8 mouse cellular contexts compared by ENCODE assay signal in genomic region chr12:61523631-61524182, GRCm38 (mm10). TPM values are rescaled to one million over a fixed set of nuclear protein-coding genes. Genes with fewer than 3 reads are reported as not detected.
DNase-seq lines count a peak whose midpoint lies in the region; ATAC-seq lines count a peak whose summit lies in the region.

No protein-coding gene starts in this region.

- DNase-seq in cerebellum, adult 9-11 months, result peak; percentile 8
- DNase-seq in cerebellum, adult 9-10 months, result no peak
- peak; percentile 30 for DNase-seq in Muller cell, postnatal 12 days (ENCODE audit: inconsistent ontology term)
- DNase-seq in frontal cortex, postnatal 14 days (ENCODE audit: low spot score in 2 of 2), result peak; percentile 13 to 30
- peak; percentile 47 for DNase-seq in limb, embryonic 10.5 days (ENCODE audit: low spot score)
- DNase-seq in right cerebral cortex, adult 18-20 months, result peak; percentile 38
- no peak for DNase-seq in gastrocnemius, postnatal 4 days (ENCODE audit: low spot score in 2 of 2)

- H3K4me3 ChIP-seq in limb, embryonic 10.5 days, result peak overlapping the region; percentile 67

- ATAC-seq in megakaryocyte progenitor cell, adult 5-6 weeks (replicated peaks; ENCODE audit: poor library complexity), result no peak

- WGBS in limb, embryonic 10.5 days, result 2% methylated on average over 16 of the region's 16 CpGs

- H3K9me3 ChIP-seq in limb, embryonic 10.5 days (replicated peaks), result no peaks in the 10 kb centered on the region

- H3K4me1 ChIP-seq in limb, embryonic 10.5 days, result peaks cover 29% of the 10 kb centered on the region

- H3K36me3 ChIP-seq in limb, embryonic 10.5 days, result no peaks in the 10 kb centered on the region

- no peak overlapping the region for H3K27ac ChIP-seq in limb, embryonic 10.5 days

- H3K27me3 ChIP-seq in limb, embryonic 10.5 days (ENCODE audit: low read depth, poor library complexity, severe bottlenecking), result peaks cover 61% of the 10 kb centered on the region

RNA-seq across cellular contexts. Expression of gene Lrfn5, which starts 0.8 kb away (rescaled TPM):
- 0.28 and 0.56 TPM in 2 replicates for polyA plus RNA-seq in limb, embryonic 10.5 days (2016; fragmentation: Nextera tagmentation; extraction: Ambion mirVana)
- total RNA-seq in megakaryocyte progenitor cell, adult 5-6 weeks (2015), result not detected in 2 replicates
- not detected in 2 replicates for total RNA-seq in megakaryocyte progenitor cell, adult 5-6 weeks (2017)
- total RNA-seq in gastrocnemius, postnatal 4 days (2021), result under 1 TPM; 0.21 to 0.25 TPM

Comparison
In these comparisons a context has a peak if more than half of its experiments do, and no peak if none do; other contexts are left out.
1. DNase-seq: peak in cerebellum, adult 9-11 months (single experiment), Muller cell, postnatal 12 days (single experiment), frontal cortex, postnatal 14 days (2 of 2), limb, embryonic 10.5 days (single experiment) and right cerebral cortex, adult 18-20 months (single experiment); none in cerebellum, adult 9-10 months (single experiment) and gastrocnemius, postnatal 4 days (0 of 2).